Mouse (Mus musculus) R1 (cell line): ENCODE data around the gene Kars.

ENCODE experiments used
- DNase-seq: peaks from one replicate; pipeline ENCODE4 v3.0.0-alpha.2; 2018; ENCODE audit warnings: low read depth, low spot score

The Kars gene

DNA sequence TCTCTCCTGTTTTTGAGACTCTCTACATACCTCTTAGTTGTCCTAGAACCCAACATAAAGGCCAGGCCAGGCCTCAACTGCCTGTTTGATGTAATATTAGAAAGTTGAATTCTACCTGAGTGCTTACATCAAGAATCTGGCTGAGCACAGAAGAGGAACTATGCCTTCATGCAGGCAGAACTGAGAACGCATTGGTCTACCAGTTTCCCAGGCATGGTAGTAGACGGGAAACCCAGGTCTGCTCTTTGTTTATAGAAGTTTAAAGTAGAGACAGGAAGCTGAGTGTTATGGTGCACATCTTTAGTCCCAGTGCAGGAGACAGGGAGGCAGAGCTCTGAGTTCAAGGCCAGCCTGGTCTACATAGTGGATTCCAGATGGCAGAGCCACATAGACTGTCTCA is 64.0 kb downstream of the Kars start:
- DNase-seq = no peak

DNA sequence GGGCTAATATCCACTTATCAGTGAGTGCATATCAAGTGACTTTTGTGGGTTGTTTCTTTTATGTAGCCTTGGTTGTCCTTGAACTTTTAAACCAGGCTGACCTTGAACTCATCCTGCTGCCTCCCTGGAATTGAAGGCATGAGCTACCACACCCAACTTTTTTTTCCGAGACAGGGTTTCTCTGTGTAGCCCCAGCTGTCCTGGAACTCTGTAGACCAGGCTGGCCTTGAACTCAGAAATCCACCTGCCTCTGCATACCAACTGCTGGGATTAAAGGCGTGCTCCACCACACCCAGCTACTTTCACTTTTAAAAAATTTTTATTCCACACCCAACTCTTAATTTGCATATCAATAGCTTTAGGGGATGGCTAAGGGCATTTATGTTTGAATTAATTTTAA is 67.6 kb downstream of the Kars start:
- DNase-seq = peak; percentile 98
